Mouse (Mus musculus): ENCODE data around the gene Uap1.

Gene Uap1

GRCm38 (mm10) chr1:170164913-170165312 lies 9.8 kb downstream of the Uap1 start:
- DNase-seq (ENCODE audit: low read depth, low spot score), result no peak

- no peak for DNase-seq (ENCODE audit: low read depth, low spot score)
Observed at GRCm38 (mm10) chr1:170164053-170164614, 10.6 kb downstream of the Uap1 start.

- DNase-seq (ENCODE audit: low read depth, low spot score), result no peak
Observed at GRCm38 (mm10) chr1:170163398-170163943, 11.3 kb downstream of the Uap1 start.

- DNase-seq (ENCODE audit: low read depth, low spot score), result no peak
Observed at GRCm38 (mm10) chr1:170161852-170162251, 12.9 kb downstream of the Uap1 start.

- no peak for DNase-seq (ENCODE audit: low read depth, low spot score)
Observed at GRCm38 (mm10) chr1:170160397-170160938, 14.3 kb downstream of the Uap1 start.

- no peak for DNase-seq (ENCODE audit: low read depth, low spot score)
Observed at GRCm38 (mm10) chr1:170159707-170160106, 15.1 kb downstream of the Uap1 start.

- DNase-seq (ENCODE audit: low read depth, low spot score), result no peak
Observed at GRCm38 (mm10) chr1:170155761-170156160, 19.0 kb downstream of the Uap1 start.

GRCm38 (mm10) chr1:170155298-170155697 lies 19.5 kb downstream of the Uap1 start:
- DNase-seq (ENCODE audit: low read depth, low spot score), result no peak

GRCm38 (mm10) chr1:170153986-170154385 lies 20.8 kb downstream of the Uap1 start:
- DNase-seq (ENCODE audit: low read depth, low spot score), result no peak

GRCm38 (mm10) chr1:170152552-170152951 lies 22.2 kb downstream of the Uap1 start:
- DNase-seq (ENCODE audit: low read depth, low spot score), result no peak

GRCm38 (mm10) chr1:170150870-170151269 lies 23.9 kb downstream of the Uap1 start:
- DNase-seq (ENCODE audit: low read depth, low spot score), result no peak

- no peak for DNase-seq (ENCODE audit: low read depth, low spot score)
Observed at GRCm38 (mm10) chr1:170149756-170150155, 25.0 kb downstream of the Uap1 start.

- DNase-seq (ENCODE audit: low read depth, low spot score), result no peak
Observed at GRCm38 (mm10) chr1:170148536-170148935, 26.2 kb downstream of the Uap1 start.

- DNase-seq (ENCODE audit: low read depth, low spot score), result no peak
Observed at GRCm38 (mm10) chr1:170147651-170148448, 26.9 kb downstream of the Uap1 start.

GRCm38 (mm10) chr1:170145606-170146005 lies 29.2 kb downstream of the Uap1 start:
- DNase-seq (ENCODE audit: low read depth, low spot score), result no peak

GRCm38 (mm10) chr1:170142256-170142871 lies 32.4 kb downstream of the Uap1 start:
- DNase-seq (ENCODE audit: low read depth, low spot score), result no peak

- DNase-seq (ENCODE audit: low read depth, low spot score), result no peak
Observed at GRCm38 (mm10) chr1:170141626-170142025, 33.1 kb downstream of the Uap1 start.

GRCm38 (mm10) chr1:170136351-170137009 lies 38.3 kb downstream of the Uap1 start:
- peak; percentile 22 for DNase-seq (ENCODE audit: low read depth, low spot score)

- no peak for DNase-seq (ENCODE audit: low read depth, low spot score)
Observed at GRCm38 (mm10) chr1:170134264-170134663, 40.5 kb downstream of the Uap1 start.

- no peak for DNase-seq (ENCODE audit: low read depth, low spot score)
Observed at GRCm38 (mm10) chr1:170130962-170131361, 43.8 kb downstream of the Uap1 start.

GRCm38 (mm10) chr1:170124644-170125043 lies 50.1 kb downstream of the Uap1 start:
- no peak for DNase-seq (ENCODE audit: low read depth, low spot score)

- DNase-seq (ENCODE audit: low read depth, low spot score), result no peak
Observed at GRCm38 (mm10) chr1:170113616-170114015, 61.1 kb downstream of the Uap1 start.

Data from WW6 (cell line).